Mouse (Mus musculus): ENCODE data around the gene Ptger1.

Gene Ptger1

GRCm38 (mm10) chr8:83665969-83666865 lies at the start of gene Ptger1:
TSS of gene Ptger1 (plus strand) at chr8:83666678.
- no peak for DNase-seq

GRCm38 (mm10) chr8:83617111-83617510 lies 49.4 kb upstream of the Ptger1 start:
- DNase-seq, result no peak

- DNase-seq, result no peak
Measured at GRCm38 (mm10) chr8:83618566-83618965, 47.9 kb upstream of the Ptger1 start.

- no peak for DNase-seq
Measured at GRCm38 (mm10) chr8:83619568-83620285, 46.8 kb upstream of the Ptger1 start.

GRCm38 (mm10) chr8:83621691-83622388 lies 44.6 kb upstream of the Ptger1 start:
- DNase-seq, result no peak

GRCm38 (mm10) chr8:83622389-83622989 lies 44.0 kb upstream of the Ptger1 start:
- DNase-seq, result peak; percentile 95

- no peak for DNase-seq
Measured at GRCm38 (mm10) chr8:83623549-83623948, 42.9 kb upstream of the Ptger1 start.

- no peak for DNase-seq
Measured at GRCm38 (mm10) chr8:83624739-83625138, 41.7 kb upstream of the Ptger1 start.

GRCm38 (mm10) chr8:83625676-83626299 lies 40.7 kb upstream of the Ptger1 start:
- no peak for DNase-seq

- no peak for DNase-seq
Measured at GRCm38 (mm10) chr8:83632083-83632707, 34.3 kb upstream of the Ptger1 start.

- no peak for DNase-seq
Measured at GRCm38 (mm10) chr8:83638856-83639255, 27.6 kb upstream of the Ptger1 start.

- no peak for DNase-seq
Measured at GRCm38 (mm10) chr8:83639649-83640048, 26.8 kb upstream of the Ptger1 start.

GRCm38 (mm10) chr8:83647511-83647910 lies 19.0 kb upstream of the Ptger1 start:
- no peak for DNase-seq

GRCm38 (mm10) chr8:83648031-83648430 lies 18.4 kb upstream of the Ptger1 start:
- DNase-seq, result no peak

- DNase-seq, result no peak
Measured at GRCm38 (mm10) chr8:83649699-83650098, 16.8 kb upstream of the Ptger1 start.

GRCm38 (mm10) chr8:83652030-83652743 lies 14.3 kb upstream of the Ptger1 start, which contains the start of gene Gipc1:
TSS of gene Gipc1 (plus strand) at chr8:83652677.
- DNase-seq, result peak; percentile 96

- DNase-seq, result peak; percentile 26
Measured at GRCm38 (mm10) chr8:83652744-83653661, 13.5 kb upstream of the Ptger1 start.

GRCm38 (mm10) chr8:83653662-83654017 lies 12.8 kb upstream of the Ptger1 start:
- DNase-seq, result no peak

- DNase-seq, result no peak
Measured at GRCm38 (mm10) chr8:83654725-83655124, 11.8 kb upstream of the Ptger1 start.

- DNase-seq, result no peak
Measured at GRCm38 (mm10) chr8:83656043-83656442, 10.4 kb upstream of the Ptger1 start.

Measured in cerebellum, adult 8-10 months (tissue).